Mouse (Mus musculus) midbrain, embryonic 15.5 days (tissue): Measurements from ENCODE around the gene Mycbp. TPM values are rescaled to one million over a fixed set of nuclear protein-coding genes. Genes with fewer than 3 reads are reported as not detected.

ENCODE experiments used
- ATAC-seq: fragments of 200-750 bp; cut with Nextera tagmentation; replicated peaks from 2 replicates; pipeline ENCODE4 v1.8.0; 2017; ENCODE audit warnings: moderate TSS enrichment
- H3K27ac ChIP-seq: fragments of 300-500 bp; sonication (generic); 2 replicates; pipeline ENCODE4 v1.5.1; 2015; ENCODE audit warnings: mild to moderate bottlenecking, inconsistent platforms
- H3K27me3 ChIP-seq: fragments of 300-500 bp; sonication (generic); replicated peaks from 2 replicates; pipeline ENCODE4 v1.6.1; 2015; ENCODE audit warnings: inconsistent platforms
- H3K36me3 ChIP-seq: fragments of 300-500 bp; sonication (generic); replicated peaks from 2 replicates; pipeline ENCODE4 v1.6.1; 2015; ENCODE audit warnings: inconsistent platforms
- H3K4me1 ChIP-seq: fragments of 300-500 bp; sonication (generic); 2 replicates; pipeline ENCODE4 v1.6.1; 2015; ENCODE audit warnings: inconsistent platforms
- H3K4me2 ChIP-seq: fragments of 300-500 bp; sonication (generic); 2 replicates; pipeline ENCODE4 v1.6.1; 2015; ENCODE audit warnings: inconsistent platforms, mild to moderate bottlenecking, moderate library complexity
- H3K4me3 ChIP-seq: fragments of 300-500 bp; sonication (generic); 2 replicates; pipeline ENCODE4 v1.5.1; 2015; ENCODE audit warnings: mild to moderate bottlenecking, inconsistent platforms
- H3K9ac ChIP-seq: fragments of 300-500 bp; sonication (generic); 2 replicates; pipeline ENCODE4 v1.6.1; 2015; ENCODE audit warnings: mild to moderate bottlenecking, inconsistent platforms
- H3K9me3 ChIP-seq: fragments of 300-500 bp; sonication (generic); 2 replicates; pipeline ENCODE4 v1.6.1; 2016; ENCODE audit warnings: inconsistent platforms
- WGBS: fragments of 180-500 bp; shearing (Covaris S2); methylation state at CpG from one replicate; pipeline ENCODE4 v1.1.7; 2015; ENCODE audit warnings: mixed read lengths; 5-methylcytosine and 5-hydroxymethylcytosine counted together
- polyA plus RNA-seq: library from polyadenylated mRNA; unstranded; fragments of >200 nt; fragmentation: Nextera tagmentation; extraction: Ambion mirVana; gene quantifications from 2 replicates; pipeline ENCODE4 v1.2.1, GENCODE M21; 2015

The Mycbp gene
- polyA plus RNA-seq, 1 experiment from 2014 or later = 32.8 TPM

DNA sequence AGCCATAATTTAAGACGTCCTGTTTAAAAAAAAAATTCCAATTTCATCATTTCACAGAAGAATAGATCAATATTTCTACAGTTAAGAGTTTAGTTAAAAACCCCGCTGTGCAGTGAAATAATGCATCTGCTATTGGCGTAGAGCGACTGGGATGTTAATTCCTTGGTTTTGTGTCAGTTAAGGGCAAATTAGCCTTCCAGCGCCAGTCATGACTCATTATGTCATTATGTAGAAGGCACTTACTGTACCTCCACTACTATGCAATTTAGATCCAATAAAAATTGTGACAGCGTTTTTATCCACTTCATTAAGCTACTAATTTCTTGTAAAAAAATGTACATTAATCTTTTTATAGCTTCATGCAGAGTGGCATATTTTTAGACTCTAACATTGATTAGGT lies 44.3 kb downstream of the Mycbp start:
- Histone ChIP-seq H3K4me1 (no peaks in the 10 kb centered on the region), H3K27me3 (no peaks in the 10 kb centered on the region), H3K27ac (no peak overlapping the region), H3K9me3 (no peaks in the 10 kb centered on the region), H3K36me3 (no peaks in the 10 kb centered on the region), H3K4me2 (no peak overlapping the region), H3K4me3 (no peak overlapping the region), H3K9ac (no peak overlapping the region)
- WGBS = 71% methylated on average over 6 of the region's 6 CpGs
- no peak for ATAC-seq

DNA sequence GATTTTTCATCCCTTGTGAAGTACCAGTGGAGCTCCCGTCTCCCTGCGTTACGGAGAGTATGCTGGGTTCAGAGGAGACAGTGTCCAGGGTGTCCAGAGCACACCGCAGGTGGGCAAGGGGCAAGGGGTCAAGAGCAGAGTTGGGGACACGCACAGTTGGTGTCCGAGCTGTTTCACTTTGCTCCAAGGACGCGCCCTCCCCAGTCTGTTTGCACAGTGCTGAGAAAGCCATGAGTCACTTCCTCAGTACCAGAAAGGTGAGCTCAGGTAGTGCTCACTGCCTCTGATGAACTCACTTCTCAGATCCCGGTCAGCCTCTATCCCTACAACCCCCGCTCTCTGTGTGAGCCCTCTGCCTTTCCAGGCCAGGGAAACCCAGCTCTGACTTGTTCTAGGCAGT lies 45.0 kb downstream of the Mycbp start:
- 82% methylated on average over 10 of the region's 10 CpGs for WGBS
- Histone ChIP-seq H3K4me1 (no peaks in the 10 kb centered on the region), H3K9ac (no peak overlapping the region), H3K27me3 (no peaks in the 10 kb centered on the region), H3K4me3 (no peak overlapping the region), H3K9me3 (no peaks in the 10 kb centered on the region), H3K36me3 (no peaks in the 10 kb centered on the region), H3K4me2 (no peak overlapping the region), H3K27ac (no peak overlapping the region)
- no peak for ATAC-seq

DNA sequence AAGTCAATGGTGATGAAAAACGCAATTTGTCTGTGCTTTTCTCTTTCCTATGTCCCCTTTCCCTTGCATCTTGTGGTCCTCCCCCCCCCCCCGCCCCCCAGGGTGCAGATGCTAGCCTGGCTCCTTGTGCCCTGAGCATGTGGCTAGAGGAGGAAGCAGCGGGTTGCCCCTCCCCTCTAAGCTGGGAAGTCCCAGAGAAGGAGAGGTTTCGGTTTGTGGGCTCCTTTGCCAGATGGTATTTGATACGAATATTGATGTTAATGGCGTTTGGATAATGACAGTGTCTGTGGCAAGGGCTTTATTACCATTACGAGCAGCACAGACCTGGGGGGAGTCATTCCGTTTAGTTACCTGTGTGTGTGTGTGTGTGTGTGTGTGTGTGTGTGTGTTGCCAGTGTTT lies 47.4 kb downstream of the Mycbp start:
- Histone ChIP-seq H3K27ac (no peak overlapping the region), H3K4me3 (no peak overlapping the region), H3K4me2 (no peak overlapping the region), H3K9ac (no peak overlapping the region), H3K27me3 (no peaks in the 10 kb centered on the region; the same call in 1 of the 2 replicates), H3K4me1 (peaks cover 6% of the 10 kb centered on the region), H3K9me3 (no peaks in the 10 kb centered on the region), H3K36me3 (no peaks in the 10 kb centered on the region)
- WGBS = 54% methylated on average over 7 of the region's 8 CpGs
- ATAC-seq = no peak

DNA sequence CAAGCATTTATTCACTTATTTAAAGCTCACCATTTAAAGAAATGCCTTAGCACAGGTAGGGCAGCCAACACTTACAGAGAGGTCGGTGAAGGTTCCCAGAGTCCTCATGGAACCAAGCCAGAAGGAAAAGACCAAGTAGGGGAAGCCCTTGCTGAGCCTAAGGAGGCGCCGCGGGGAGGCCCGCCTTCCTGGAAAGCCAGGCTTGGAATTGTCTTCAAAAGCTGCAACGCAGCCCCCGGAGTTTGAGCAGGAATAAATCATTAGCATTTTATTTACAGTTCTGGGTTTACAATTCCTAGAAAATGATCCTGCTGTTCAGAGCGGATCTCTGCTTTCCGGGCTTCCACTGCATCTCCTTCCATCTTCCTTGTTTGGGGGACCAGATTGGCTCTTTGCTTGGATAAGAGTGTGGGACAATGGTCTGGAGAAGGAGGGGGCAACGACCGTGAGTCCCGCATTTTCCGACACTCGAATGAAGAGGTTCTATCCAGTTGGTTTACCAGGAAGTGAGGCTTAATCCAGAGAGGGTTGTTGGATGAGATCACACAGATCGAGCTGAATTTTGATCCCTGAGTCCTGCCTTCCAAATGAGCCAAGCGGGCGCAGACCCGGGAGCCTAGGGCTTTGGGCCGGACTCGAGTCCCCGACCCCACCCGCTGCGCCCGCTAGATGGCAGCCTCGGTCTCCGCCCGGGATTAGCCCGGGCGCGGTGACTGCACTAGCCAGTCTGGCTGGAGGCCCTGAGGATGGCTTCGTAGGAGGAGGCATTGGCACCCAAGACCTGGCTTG lies 52.3 kb downstream of the Mycbp start:
- no peaks in the 10 kb centered on the region for H3K9me3 ChIP-seq
- no peak overlapping the region for H3K27ac ChIP-seq
- H3K4me1 ChIP-seq = peaks cover 11% of the 10 kb centered on the region
- H3K4me3 ChIP-seq = peak overlapping the region; percentile 16; the same call in 1 of the 2 replicates
- peak; percentile 85 for ATAC-seq
- no peaks in the 10 kb centered on the region for H3K36me3 ChIP-seq
- H3K4me2 ChIP-seq = peak overlapping the region; percentile 42
- WGBS = 6% methylated on average over 31 of the region's 31 CpGs
- H3K27me3 ChIP-seq = peaks cover 4% of the 10 kb centered on the region; the same call in 1 of the 2 replicates
- 0 out of 2 replicates have a peak overlapping the region, but pooled peaks have one; percentile 10 for H3K9ac ChIP-seq

DNA sequence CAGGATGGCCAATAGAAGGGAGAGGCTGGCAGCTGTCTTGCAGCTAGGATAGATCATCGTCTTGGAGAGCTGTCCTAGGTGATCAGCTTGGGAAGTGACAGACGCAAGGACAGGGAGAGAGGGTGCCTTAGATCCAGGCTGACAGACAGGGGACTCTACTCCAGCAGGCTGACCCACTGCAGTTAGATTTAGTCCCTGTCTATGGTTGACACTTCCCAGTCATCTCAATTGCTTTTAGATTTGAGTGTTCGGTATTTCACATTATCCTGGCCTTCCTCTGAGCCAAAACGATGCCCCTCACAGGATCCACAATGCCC lies 52.8 kb downstream of the Mycbp start:
- H3K27ac ChIP-seq = no peak overlapping the region
- WGBS = 55% methylated on average over 4 of the region's 4 CpGs
- no peak overlapping the region for H3K9ac ChIP-seq
- peaks cover 4% of the 10 kb centered on the region; the same call in 1 of the 2 replicates for H3K27me3 ChIP-seq
- peak overlapping the region; percentile 42; the same call in 1 of the 2 replicates for H3K4me2 ChIP-seq
- H3K4me3 ChIP-seq = no peak overlapping the region
- H3K4me1 ChIP-seq = peaks cover 11% of the 10 kb centered on the region
- H3K36me3 ChIP-seq = no peaks in the 10 kb centered on the region
- no peaks in the 10 kb centered on the region for H3K9me3 ChIP-seq
- no peak for ATAC-seq

DNA sequence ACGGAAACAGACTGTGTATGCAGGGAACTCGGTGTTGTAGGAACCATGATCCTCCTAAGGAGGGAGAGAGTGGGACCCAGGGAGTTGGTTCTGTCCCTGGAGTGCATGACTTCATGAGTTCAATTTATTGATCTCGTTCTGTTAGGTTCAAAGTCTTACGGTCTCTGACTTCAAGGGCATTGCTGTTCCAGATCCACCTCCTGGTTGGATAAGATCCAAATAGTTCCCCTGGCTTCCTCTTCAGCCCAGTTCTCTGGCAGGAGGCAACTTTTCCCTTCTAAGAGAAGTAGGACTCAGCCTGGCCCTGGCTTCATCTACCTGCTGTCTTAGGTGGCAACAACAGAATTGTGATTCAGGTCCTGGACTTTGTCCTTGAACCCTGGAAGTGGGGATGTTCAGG lies 53.3 kb downstream of the Mycbp start:
- no peaks in the 10 kb centered on the region for H3K9me3 ChIP-seq
- peaks cover 11% of the 10 kb centered on the region for H3K4me1 ChIP-seq
- H3K4me2 ChIP-seq = no peak overlapping the region
- 73% methylated on average over 4 of the region's 4 CpGs for WGBS
- no peak overlapping the region for H3K27ac ChIP-seq
- H3K4me3 ChIP-seq = no peak overlapping the region
- no peak overlapping the region for H3K9ac ChIP-seq
- H3K36me3 ChIP-seq = no peaks in the 10 kb centered on the region
- H3K27me3 ChIP-seq = peaks cover 4% of the 10 kb centered on the region; the same call in 1 of the 2 replicates
- ATAC-seq = no peak

DNA sequence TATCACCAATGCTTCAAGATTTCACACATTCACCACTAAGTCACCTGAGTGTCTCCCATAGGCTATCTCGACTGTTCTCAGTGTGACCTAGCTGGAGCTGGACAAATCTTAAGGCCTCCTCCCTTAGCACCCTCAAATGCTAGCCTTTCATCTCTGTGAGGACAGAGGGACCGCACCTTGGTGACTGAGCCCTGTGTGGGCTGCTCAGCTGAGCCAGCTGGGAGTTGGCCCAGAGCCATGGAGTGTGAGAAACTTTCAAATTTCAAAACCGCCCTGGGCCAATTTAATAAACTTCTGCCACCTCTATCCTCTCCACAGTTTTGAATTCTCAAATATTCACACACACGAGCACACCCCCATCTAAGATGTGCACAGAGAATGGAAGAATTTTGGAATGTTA lies 56.3 kb downstream of the Mycbp start:
- Histone ChIP-seq H3K9me3 (no peaks in the 10 kb centered on the region), H3K27me3 (peaks cover 4% of the 10 kb centered on the region; the same call in 1 of the 2 replicates), H3K4me3 (no peak overlapping the region), H3K27ac (no peak overlapping the region), H3K4me1 (peaks cover 11% of the 10 kb centered on the region), H3K9ac (no peak overlapping the region), H3K4me2 (no peak overlapping the region), H3K36me3 (no peaks in the 10 kb centered on the region)
- no peak for ATAC-seq
- 67% methylated on average over 4 of the region's 4 CpGs for WGBS

Other genes with a start within 250 kb of the Mycbp start
- gene Macf1, start 220.5 kb upstream of the Mycbp start, polyA plus RNA-seq = 76.4 and 82.6 TPM in 2 replicates
- gene Ndufs5, start 186.6 kb upstream of the Mycbp start, polyA plus RNA-seq = 410 and 413 TPM in 2 replicates
- gene Akirin1, start 154.5 kb upstream of the Mycbp start, polyA plus RNA-seq = 80.6 and 82.7 TPM in 2 replicates
- 1.1 and 1.6 TPM in 2 replicates for gene Rhbdl2, start 117.0 kb upstream of the Mycbp start, polyA plus RNA-seq
- 0.13 and 0.19 TPM in 2 replicates for gene 4933427I04Rik, start 45.2 kb upstream of the Mycbp start, polyA plus RNA-seq
- 46.8 and 47.9 TPM in 2 replicates for gene Rragc, start 12.6 kb downstream of the Mycbp start, polyA plus RNA-seq
- gene 4930535I16Rik, start 13.2 kb downstream of the Mycbp start, polyA plus RNA-seq = not detected in 2 replicates